Mouse (Mus musculus): ENCODE measurements at regions not wholly inside any gene's neighbourhood (a gene's known extent, or its start where the extent isn't known, plus 50 kb on each side); places are given as distances from the start of the nearest gene placed in this dataset.

- Histone ChIP-seq H3K36me3 (replicated peaks; ENCODE audit: control insufficient read depth, insufficient read depth, low read length) (no peaks in the 10 kb centered on the region), H3K4me1 (ENCODE audit: control insufficient read depth, insufficient read depth) (peaks cover 11% of the 10 kb centered on the region), H3K9ac (replicated peaks; ENCODE audit: low read depth, low read length) (no peak overlapping the region), H3K4me3 (ENCODE audit: low read depth, low read length) (no peak overlapping the region), H3K27me3 (ENCODE audit: control insufficient read depth, insufficient read depth, low read length) (no peaks in the 10 kb centered on the region), H3K4me2 (ENCODE audit: low read depth, low read length) (no peak overlapping the region), H3K27ac (ENCODE audit: low read depth) (no peak overlapping the region), H3K9me3 (replicated peaks; ENCODE audit: control insufficient read depth, low read length) (no peaks in the 10 kb centered on the region)
- no peak for DNase-seq (ENCODE audit: low spot score)
- WGBS, result 30% methylated on average over 1 of the region's 1 CpGs
- TF ChIP-seq CTCF (IDR thresholded peaks at IDR 0.05; ENCODE audit: low read depth) (no peak), EP300 (IDR thresholded peaks at IDR 0.05; ENCODE audit: low read depth) (no peak)
- no peak for ATAC-seq (ENCODE audit: insufficient read depth, low read depth)
These were observed 95.2 kb downstream of the Duxbl3 start for GRCm38 (mm10) chr14:26352927-26353326.

- Histone ChIP-seq H3K4me3 (ENCODE audit: low read depth, low read length) (no peak overlapping the region), H3K36me3 (replicated peaks; ENCODE audit: control insufficient read depth, insufficient read depth, low read length) (no peaks in the 10 kb centered on the region), H3K27ac (ENCODE audit: low read depth) (no peak overlapping the region), H3K9me3 (replicated peaks; ENCODE audit: control insufficient read depth, low read length) (no peaks in the 10 kb centered on the region), H3K27me3 (ENCODE audit: control insufficient read depth, insufficient read depth, low read length) (no peaks in the 10 kb centered on the region), H3K4me2 (ENCODE audit: low read depth, low read length) (no peak overlapping the region), H3K9ac (replicated peaks; ENCODE audit: low read depth, low read length) (no peak overlapping the region), H3K4me1 (ENCODE audit: control insufficient read depth, insufficient read depth) (peaks cover 11% of the 10 kb centered on the region)
- WGBS, result 22% methylated on average over 6 of the region's 6 CpGs
- ATAC-seq (ENCODE audit: insufficient read depth, low read depth) (peak; percentile 66), DNase-seq (ENCODE audit: low spot score) (peak; percentile 82)
- TF ChIP-seq EP300 (IDR thresholded peaks at IDR 0.05; ENCODE audit: low read depth) (no peak), CTCF (IDR thresholded peaks at IDR 0.05; ENCODE audit: low read depth) (0 out of 2 replicates have a peak, but pooled peaks have one; percentile 1)
These were observed 99.5 kb downstream of the Duxbl3 start for GRCm38 (mm10) chr14:26357242-26357641.

- no peak for TF ChIP-seq CTCF (IDR thresholded peaks at IDR 0.05; ENCODE audit: low read depth)
- TF ChIP-seq EP300 (IDR thresholded peaks at IDR 0.05; ENCODE audit: low read depth), result no peak
- no peak overlapping the region for H3K4me2 ChIP-seq (ENCODE audit: low read depth, low read length)
- H3K9ac ChIP-seq (replicated peaks; ENCODE audit: low read depth, low read length), result no peak overlapping the region
- no peak overlapping the region for H3K4me3 ChIP-seq (ENCODE audit: low read depth, low read length)
- DNase-seq (ENCODE audit: low spot score) (no peak), ATAC-seq (ENCODE audit: insufficient read depth, low read depth) (no peak)
- WGBS, result 60% methylated on average over 8 of the region's 8 CpGs
- no peaks in the 10 kb centered on the region for H3K27me3 ChIP-seq (ENCODE audit: control insufficient read depth, insufficient read depth, low read length)
- no peaks in the 10 kb centered on the region for H3K36me3 ChIP-seq (replicated peaks; ENCODE audit: control insufficient read depth, insufficient read depth, low read length)
- H3K4me1 ChIP-seq (ENCODE audit: control insufficient read depth, insufficient read depth), result peaks cover 11% of the 10 kb centered on the region
- no peak overlapping the region for H3K27ac ChIP-seq (ENCODE audit: low read depth)
- H3K9me3 ChIP-seq (replicated peaks; ENCODE audit: control insufficient read depth, low read length), result no peaks in the 10 kb centered on the region
These were observed 100.2 kb downstream of the Duxbl3 start for GRCm38 (mm10) chr14:26357996-26358395.

- WGBS, result 68% methylated on average over 4 of the region's 4 CpGs
- H3K4me3 ChIP-seq (ENCODE audit: low read depth, low read length), result no peak overlapping the region
- no peaks in the 10 kb centered on the region for H3K27me3 ChIP-seq (ENCODE audit: control insufficient read depth, insufficient read depth, low read length)
- ATAC-seq (ENCODE audit: insufficient read depth, low read depth) (no peak), DNase-seq (ENCODE audit: low spot score) (no peak)
- no peak overlapping the region for H3K4me2 ChIP-seq (ENCODE audit: low read depth, low read length)
- TF ChIP-seq CTCF (IDR thresholded peaks at IDR 0.05; ENCODE audit: low read depth) (no peak), EP300 (IDR thresholded peaks at IDR 0.05; ENCODE audit: low read depth) (no peak)
- no peaks in the 10 kb centered on the region for H3K9me3 ChIP-seq (replicated peaks; ENCODE audit: control insufficient read depth, low read length)
- no peak overlapping the region for H3K27ac ChIP-seq (ENCODE audit: low read depth)
- H3K36me3 ChIP-seq (replicated peaks; ENCODE audit: control insufficient read depth, insufficient read depth, low read length), result no peaks in the 10 kb centered on the region
- H3K4me1 ChIP-seq (ENCODE audit: control insufficient read depth, insufficient read depth), result peaks cover 11% of the 10 kb centered on the region
- H3K9ac ChIP-seq (replicated peaks; ENCODE audit: low read depth, low read length), result no peak overlapping the region
These were observed 102.3 kb downstream of the Duxbl3 start for GRCm38 (mm10) chr14:26360071-26360470.

- ATAC-seq (ENCODE audit: insufficient read depth, low read depth) (no peak), DNase-seq (ENCODE audit: low spot score) (no peak)
- WGBS, result 84% methylated on average over 3 of the region's 3 CpGs
- H3K4me2 ChIP-seq (ENCODE audit: low read depth, low read length), result no peak overlapping the region
- no peak for TF ChIP-seq EP300 (IDR thresholded peaks at IDR 0.05; ENCODE audit: low read depth)
- no peak for TF ChIP-seq CTCF (IDR thresholded peaks at IDR 0.05; ENCODE audit: low read depth)
- no peaks in the 10 kb centered on the region for H3K27me3 ChIP-seq (ENCODE audit: control insufficient read depth, insufficient read depth, low read length)
- no peak overlapping the region for H3K4me3 ChIP-seq (ENCODE audit: low read depth, low read length)
- no peak overlapping the region for H3K27ac ChIP-seq (ENCODE audit: low read depth)
- H3K9ac ChIP-seq (replicated peaks; ENCODE audit: low read depth, low read length), result no peak overlapping the region
- peaks cover 11% of the 10 kb centered on the region for H3K4me1 ChIP-seq (ENCODE audit: control insufficient read depth, insufficient read depth)
- H3K9me3 ChIP-seq (replicated peaks; ENCODE audit: control insufficient read depth, low read length), result no peaks in the 10 kb centered on the region
- H3K36me3 ChIP-seq (replicated peaks; ENCODE audit: control insufficient read depth, insufficient read depth, low read length), result no peaks in the 10 kb centered on the region
These were observed 103.4 kb downstream of the Duxbl3 start for GRCm38 (mm10) chr14:26361206-26361605.

Measured in heart, postnatal 0 days (tissue).